Mouse (Mus musculus): ENCODE results near the gene Plekhs1.

Plekhs1 gene

DNA sequence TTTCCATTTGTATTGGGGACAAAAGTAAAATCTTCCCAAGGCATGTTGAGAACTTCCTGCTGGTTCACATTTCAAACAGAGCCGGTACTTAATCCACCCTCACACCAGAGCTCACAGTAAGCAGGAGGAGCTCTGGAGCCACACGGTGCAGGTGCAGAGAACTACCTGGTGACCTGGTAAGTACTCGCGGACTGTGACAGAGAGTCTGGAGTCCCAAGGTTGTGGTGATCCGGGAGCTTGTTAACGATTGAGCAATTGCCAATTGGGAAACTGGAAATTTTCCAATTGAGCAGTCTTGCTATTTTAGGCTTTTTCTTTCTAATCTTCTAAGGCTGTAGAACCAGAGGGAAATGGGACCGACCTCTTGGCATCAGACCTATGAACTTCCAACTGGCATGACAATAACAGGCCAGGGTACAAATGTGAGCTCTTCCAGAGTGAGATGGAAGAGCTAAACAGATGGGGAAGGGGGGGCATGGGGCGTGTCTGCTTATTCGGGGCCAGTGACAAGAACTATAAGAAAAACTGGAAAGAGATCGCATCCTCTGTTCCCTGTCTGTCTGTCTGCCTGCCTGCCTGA lies at the start of gene Plekhs1:
Plekhs1 (plus strand) TSS at position 119 of the 580 bp plus-strand sequence.
- in situ Hi-C loops (cut with MboI, MseI) = no loop called here

GRCm38 (mm10) chr19:56418404-56418803 lies 43.0 kb upstream of the Plekhs1 start:
- in situ Hi-C loops (cut with MboI, MseI) = no loop called here

GRCm38 (mm10) chr19:56419452-56419851 lies 42.0 kb upstream of the Plekhs1 start:
- in situ Hi-C loops (cut with MboI, MseI) = no loop called here

DNA sequence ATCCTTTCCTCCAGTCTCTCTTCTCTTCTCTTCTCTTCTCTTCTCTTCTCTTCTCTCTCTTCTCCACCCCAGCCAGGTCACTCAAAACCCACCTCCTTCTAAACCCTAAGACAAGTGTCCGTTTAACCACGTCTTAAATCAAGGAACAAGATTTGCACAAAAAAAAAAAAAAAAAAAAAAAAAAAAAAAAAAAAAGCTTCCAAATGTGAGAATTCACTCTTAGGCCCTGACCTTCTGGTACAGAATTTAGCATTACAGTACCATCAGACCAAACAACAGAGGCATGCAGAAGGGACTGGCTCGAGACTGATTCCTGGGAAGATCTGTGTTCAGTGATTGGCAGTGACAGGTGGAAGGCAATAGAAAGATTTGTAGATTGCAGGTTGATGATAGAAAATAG lies 41.1 kb upstream of the Plekhs1 start:
- in situ Hi-C loops (cut with MboI, MseI) = no loop called here

GRCm38 (mm10) chr19:56422476-56423338 lies 38.7 kb upstream of the Plekhs1 start:
- in situ Hi-C loops (cut with MboI, MseI) = no loop called here

DNA sequence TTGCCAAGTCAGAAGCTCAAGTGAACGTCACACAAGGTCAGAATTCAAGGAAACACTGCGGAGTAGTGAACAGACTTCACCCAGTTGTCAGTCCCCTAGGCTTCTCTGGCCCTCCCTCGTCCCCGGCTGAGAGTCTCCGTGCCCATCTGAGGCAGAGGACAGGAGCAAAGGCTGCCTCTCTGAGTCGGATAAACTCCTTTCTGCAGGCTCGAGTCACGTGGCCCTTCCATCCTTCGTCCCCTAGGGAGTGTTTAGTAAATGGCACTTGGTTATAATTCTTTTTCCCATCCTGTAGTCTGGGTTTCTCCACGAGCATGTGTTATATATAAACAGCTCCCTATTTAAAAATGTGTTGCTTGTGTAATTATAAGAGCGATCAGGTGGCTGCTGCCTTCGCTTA lies 38.1 kb upstream of the Plekhs1 start:
- in situ Hi-C loops (cut with MboI, MseI) = no loop called here

GRCm38 (mm10) chr19:56424606-56425395 lies 36.6 kb upstream of the Plekhs1 start:
- in situ Hi-C loops (cut with MboI, MseI) = loop anchor here (5.0 kb wide), 1 partner anchor 352 kb away; no protein-coding TSS in a partner anchor

GRCm38 (mm10) chr19:56425492-56425891 lies 35.9 kb upstream of the Plekhs1 start:
- in situ Hi-C loops (cut with MboI, MseI) = loop anchor here (5.0 kb wide), 1 partner anchor 352 kb away; no protein-coding TSS in a partner anchor

- in situ Hi-C loops (cut with MboI, MseI) = no loop called here
These were observed 31.1 kb upstream of the Plekhs1 start for GRCm38 (mm10) chr19:56430369-56430768.

GRCm38 (mm10) chr19:56432706-56433105 lies 28.7 kb upstream of the Plekhs1 start:
- in situ Hi-C loops (cut with MboI, MseI) = no loop called here

DNA sequence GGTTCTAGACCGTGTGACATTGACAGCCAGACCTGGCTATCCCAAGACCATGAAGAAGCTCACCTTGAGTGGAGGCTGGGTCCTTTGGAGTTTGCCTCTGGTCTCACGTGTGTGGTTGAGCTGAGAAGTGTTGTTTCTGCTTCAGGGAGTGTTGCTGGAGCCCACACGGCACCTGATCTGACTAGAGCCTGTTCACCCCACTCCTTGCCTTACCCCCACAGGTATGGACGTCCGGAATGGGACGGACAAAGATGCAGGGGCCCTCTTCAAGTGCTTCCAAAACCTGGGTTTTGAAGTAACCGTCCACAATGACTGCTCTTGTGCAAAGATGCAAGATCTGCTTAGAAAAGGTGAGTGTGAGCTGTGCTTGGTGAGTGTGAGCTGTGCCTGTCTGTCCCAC lies 27.9 kb upstream of the Plekhs1 start:
- in situ Hi-C loops (cut with MboI, MseI) = no loop called here

DNA sequence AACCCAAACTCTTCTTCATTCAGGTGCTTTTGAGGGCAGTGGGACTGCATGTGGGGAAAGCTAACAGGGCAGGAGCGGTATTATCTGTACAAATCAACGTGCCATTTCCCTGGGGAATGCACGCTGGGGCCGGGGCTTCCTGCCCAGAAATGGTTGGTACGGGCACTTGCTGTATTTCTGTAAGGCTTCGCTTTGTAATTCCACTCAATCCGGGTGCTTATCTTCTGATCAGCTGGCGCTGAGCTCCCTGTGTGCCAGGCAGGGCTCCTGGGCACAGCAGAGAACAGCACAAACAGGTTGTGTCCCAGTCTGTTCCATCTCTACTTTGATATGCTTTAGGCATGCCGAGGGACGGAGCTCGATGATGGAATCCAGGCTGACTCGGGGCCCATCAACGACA lies 25.1 kb upstream of the Plekhs1 start:
- in situ Hi-C loops (cut with MboI, MseI) = no loop called here

GRCm38 (mm10) chr19:56438357-56439071 lies 22.9 kb upstream of the Plekhs1 start:
- in situ Hi-C loops (cut with MboI, MseI) = no loop called here

- in situ Hi-C loops (cut with MboI, MseI) = no loop called here
These were observed 22.4 kb upstream of the Plekhs1 start for GRCm38 (mm10) chr19:56439072-56439434.

DNA sequence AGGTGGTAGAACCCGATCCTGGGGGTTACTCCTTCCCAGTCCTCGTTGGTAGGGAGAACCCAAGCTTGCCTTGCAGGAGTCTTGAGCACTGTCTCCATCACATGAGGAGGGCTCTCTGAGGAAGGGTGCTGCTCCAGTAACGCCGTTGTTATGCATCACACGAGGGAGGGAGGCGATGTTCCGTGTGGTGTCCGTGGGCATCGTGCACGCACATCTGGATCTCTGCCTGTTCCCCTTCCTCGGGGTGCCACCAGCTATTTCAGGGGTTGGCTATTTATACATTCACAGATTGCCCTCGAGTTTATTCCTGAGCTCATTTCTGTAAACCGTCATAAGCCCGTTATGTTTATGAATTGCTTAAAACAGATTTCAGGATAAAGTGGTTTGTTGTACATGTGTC lies 18.0 kb upstream of the Plekhs1 start:
- in situ Hi-C loops (cut with MboI, MseI) = no loop called here

- in situ Hi-C loops (cut with MboI, MseI) = no loop called here
These were observed 12.7 kb upstream of the Plekhs1 start for GRCm38 (mm10) chr19:56448784-56449183.

GRCm38 (mm10) chr19:56449537-56449936 lies 11.9 kb upstream of the Plekhs1 start:
- in situ Hi-C loops (cut with MboI, MseI) = no loop called here

DNA sequence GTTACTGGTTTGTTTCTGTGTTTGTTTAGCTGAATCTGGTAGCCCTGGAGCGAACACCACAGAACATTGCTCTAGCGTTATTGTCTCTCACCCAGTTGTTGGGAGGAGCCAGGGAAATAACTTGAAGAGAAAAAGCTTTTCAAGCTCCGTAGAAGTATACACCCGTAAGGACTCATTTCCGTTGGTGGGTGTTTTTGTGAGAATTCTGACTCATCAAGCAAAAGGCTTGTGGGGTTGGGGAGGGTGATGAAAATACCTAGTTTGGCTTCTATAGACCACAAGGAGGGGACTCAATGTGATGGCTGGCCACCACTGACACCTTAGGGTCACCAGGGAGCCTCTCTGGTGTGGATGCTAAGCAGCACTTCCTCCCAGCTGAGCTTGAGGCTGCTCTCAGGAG lies 10.5 kb upstream of the Plekhs1 start:
- in situ Hi-C loops (cut with MboI, MseI) = no loop called here

DNA sequence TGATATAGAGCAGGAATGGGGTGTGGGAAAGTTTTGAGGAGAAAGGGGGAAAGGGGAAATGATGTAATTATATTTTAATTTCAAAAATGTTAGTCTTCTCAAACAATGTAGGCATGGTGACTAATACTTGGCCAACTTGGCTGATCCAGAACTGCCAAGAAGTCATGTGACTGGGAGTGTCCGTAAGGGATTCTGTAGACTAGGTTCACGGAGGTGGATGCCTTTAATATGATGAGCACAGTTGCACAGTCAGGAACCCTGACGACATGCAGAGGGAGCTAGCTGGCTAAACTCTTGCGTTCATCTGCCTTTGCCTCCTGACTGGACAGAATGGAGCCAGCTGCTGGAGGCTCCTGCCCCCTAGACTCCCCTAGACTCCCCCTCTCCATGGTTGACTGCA lies 9.6 kb upstream of the Plekhs1 start:
- in situ Hi-C loops (cut with MboI, MseI) = no loop called here

- in situ Hi-C loops (cut with MboI, MseI) = no loop called here
These were observed 9.0 kb upstream of the Plekhs1 start for GRCm38 (mm10) chr19:56452421-56452820.

DNA sequence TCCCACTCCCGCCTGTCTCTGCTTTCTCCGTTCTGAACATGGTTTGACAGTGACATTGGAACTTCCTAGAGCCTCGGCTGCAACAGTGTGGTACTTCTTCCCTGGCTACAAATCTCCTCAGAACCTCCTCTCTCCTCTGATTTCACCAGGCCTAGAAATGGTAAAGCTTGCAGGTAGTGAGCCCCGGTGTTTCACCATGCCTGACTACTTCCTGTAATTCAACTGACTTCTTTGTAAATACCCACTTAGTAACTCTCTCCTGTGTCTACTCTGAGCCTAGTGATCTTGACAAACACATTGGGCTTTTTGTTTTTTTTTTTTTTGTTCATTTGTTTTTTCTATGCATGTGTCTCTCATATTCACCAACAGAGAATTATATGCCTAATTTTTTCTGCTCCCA lies 6.6 kb upstream of the Plekhs1 start:
- in situ Hi-C loops (cut with MboI, MseI) = no loop called here

GRCm38 (mm10) chr19:56455369-56455768 lies 6.1 kb upstream of the Plekhs1 start:
- in situ Hi-C loops (cut with MboI, MseI) = no loop called here
